Mouse (Mus musculus): ENCODE results near the gene Slc39a7.
A peak's percentile ranks its signal among the peaks of the same experiment; 100 is the strongest.
"Not testable (repeated sequence)": the region's sequence is repeated elsewhere in the genome, so short reads cannot be mapped to it uniquely, and the experiment has no call there.

Slc39a7 gene

DNA sequence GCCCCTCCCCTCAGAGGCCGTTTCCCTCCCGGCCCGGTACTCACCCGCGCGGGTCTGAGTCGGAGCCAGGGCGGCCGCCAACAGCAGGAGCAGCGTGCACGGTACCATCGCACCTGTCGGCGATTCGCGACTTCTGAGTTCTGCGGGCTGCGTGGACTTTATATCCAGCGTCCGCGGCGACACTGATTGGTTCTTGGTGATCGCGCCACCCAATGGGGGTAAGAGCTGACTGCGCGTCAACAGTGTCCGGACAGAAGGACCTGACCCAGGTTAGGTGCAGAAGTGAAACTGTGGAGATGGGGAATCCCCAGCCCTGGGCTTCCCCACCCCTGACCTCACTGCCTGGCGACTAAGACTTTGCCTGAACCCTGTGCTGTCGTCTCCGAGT, 31.3 kb downstream of the Slc39a7 start, which contains the start of gene H2-K1:
Gene H2-K1 (minus strand): TSS at position 198 of the 388 bp plus-strand sequence.
- peak; percentile 68 for DNase-seq (ENCODE audit: extremely low read depth, low read depth, low spot score)

DNA sequence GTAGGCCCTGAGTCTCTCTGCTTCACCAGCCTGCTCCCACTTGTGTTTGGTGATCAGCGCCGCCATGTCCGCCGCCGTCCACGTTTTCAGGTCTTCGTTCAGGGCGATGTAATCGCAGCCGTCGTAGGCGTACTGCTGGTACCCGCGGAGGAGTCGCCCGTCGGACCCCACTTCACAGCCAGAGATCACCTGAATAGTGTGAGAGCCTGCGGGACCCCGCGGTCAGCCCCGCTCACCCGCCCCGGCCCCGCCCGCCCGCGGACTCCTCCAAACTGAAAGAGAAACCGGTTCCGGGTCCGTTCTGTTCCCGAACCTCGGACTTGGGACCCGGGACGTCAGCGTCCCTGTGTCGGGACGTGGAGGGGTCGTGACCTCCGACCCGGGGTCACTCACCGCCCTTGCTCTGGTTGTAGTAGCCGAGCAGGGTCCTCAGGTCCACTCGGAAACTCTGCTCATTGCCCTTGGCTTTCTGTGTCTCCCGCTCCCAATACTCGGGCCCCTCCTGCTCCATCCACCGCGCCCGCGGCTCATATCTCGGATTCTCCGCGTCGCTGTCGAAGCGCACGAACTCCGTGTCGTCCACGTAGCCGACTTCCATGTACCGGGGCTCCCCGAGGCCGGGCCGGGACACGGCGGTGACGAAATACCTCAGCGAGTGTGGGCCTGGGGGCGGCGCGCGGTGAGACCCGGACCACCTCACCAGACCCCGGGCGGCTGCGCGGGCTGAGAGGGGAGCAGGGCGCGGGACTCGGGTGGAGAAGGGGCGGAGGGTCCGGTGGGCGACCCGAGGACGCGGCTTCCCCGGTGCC, 31.9 kb downstream of the Slc39a7 start:
- no peak for DNase-seq (ENCODE audit: extremely low read depth, low read depth, low spot score)

DNA sequence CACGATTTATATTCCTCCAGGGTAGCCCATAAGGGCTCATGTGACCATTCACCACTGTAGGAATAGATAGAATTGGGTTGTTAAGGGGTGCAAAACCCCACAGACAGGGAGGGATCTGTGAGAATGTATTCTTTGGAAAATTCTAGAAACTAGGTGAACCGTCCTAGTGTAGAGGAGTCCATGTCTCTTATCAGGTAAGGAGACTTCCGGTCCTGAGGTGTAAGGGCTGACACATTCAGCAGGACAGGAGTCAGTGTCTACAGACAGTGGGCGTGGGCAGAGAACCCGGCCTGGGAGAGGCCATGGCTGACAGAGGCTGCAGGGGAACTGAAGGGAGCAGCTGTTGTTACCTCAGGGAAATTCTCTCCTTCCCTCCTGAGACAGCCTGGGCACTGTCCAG, 32.8 kb downstream of the Slc39a7 start:
- not testable (repeated sequence) for DNase-seq (ENCODE audit: extremely low read depth, low read depth, low spot score)

DNA sequence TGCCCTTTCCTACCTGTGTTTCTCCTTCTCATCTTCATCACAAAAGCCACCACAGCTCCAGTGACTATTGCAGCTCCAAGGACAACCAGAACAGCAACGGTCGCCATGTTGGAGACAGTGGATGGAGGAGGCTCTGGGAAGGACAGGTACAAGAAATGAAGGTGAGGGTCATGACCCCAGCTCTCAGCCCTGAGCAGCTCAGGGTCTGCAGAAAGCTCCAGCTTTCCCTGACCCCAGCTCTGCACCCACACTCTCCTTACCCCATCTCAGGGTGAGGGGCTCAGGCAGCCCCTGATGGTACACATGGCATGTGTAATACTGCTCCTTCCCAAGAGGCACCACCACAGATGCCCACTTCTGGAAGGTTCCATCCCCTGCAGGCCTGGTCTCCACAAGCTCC, 34.5 kb downstream of the Slc39a7 start:
- DNase-seq (ENCODE audit: extremely low read depth, low read depth, low spot score): not testable (repeated sequence)

DNA sequence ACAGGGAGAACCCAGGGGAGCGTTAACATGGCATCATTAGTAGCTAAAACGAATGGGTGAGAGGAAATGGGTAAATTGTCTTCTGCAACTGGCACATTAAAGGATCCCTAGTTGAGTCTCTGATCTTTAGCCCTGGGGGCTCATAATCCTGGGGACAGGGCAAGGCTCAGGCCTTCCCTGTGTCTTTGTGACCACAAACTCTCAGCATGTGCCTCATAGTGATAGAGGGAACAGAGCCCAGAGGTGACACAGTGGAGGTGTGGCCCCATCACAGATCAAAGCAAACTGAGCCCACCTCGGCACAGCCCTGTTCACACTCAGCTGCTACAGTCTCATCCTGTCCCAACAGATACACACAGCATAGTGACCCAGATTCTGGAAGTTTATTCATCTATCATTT, 35.8 kb downstream of the Slc39a7 start:
- no peak for DNase-seq (ENCODE audit: extremely low read depth, low read depth, low spot score)

DNA sequence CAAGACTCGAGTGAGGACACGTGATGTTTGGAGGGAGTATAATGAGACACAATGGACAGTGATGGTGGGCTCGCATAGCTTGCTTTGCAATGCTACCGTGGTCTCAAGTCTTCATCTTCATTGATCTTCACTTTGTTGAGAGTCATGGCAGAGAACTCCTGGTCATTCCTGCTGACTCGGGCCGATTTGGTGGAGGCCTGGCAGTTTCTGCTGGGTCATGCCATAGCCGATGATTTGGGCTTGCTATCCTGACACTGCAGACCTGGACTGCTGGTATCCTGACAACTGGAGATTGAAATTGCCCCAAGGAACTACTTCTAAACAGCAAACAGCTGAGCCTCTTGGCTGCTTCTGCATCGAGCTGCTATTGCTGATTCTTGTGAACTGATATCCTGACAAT, 36.5 kb downstream of the Slc39a7 start:
- no peak for DNase-seq (ENCODE audit: extremely low read depth, low read depth, low spot score)

DNA sequence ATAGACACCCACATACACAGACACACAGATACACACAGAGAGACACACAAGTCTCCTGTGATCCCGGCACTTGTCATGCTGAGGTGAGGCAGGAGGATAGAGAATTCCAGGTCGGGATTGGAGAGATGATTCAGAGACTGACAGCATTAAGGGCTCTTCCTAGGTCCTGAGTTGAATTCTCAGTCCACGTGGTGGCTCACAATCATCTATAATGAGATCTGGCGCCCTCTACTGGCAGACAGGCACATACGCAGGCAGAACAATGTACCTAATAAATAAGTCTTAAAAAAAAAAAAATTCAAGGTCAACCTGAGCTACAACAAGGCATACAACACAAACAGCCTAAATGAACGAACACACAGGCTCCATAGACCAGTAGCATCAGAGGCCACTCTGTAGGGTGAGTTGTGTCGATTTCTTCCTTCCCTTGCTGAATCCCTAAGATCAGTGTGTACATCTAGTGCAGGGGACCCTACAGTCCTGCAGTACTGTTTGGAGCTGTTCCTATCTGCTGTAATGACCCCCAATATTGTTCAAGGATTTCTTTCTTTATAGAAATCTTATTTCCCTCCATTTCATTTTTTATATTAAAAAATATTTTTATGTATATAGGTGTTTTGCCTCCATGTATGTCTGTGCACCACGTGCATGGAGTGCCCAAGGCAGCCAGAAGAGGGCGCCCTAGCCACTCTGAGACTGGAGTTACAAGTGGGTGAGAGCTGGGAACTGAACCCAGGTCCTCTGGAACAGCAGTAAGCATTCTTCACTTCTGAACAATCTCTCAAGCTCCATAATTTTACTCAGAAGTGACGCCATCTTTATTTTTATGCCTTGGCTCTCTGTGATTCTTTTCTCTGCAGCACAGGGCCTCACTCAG, 39.5 kb downstream of the Slc39a7 start:
- no peak for DNase-seq (ENCODE audit: extremely low read depth, low read depth, low spot score)

DNA sequence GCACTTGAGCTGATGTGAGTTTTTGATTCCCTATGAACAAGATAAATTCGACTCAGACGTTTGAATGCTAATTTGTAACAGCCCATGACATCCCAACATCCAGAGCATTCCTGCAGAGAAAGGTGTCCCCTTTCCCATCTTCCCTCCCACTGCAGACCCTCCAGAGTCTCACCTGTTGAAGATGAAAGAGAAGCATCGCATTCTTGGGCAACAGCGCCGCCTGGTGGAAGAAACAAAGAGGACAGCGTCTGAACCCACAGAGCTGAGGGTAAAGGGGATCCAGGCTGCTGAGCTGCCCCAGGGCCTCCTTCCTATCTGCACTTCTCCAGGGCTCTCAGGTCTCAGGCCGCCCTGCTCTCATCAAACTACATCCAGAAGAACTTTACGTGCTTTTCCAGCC, 49.3 kb downstream of the Slc39a7 start:
- DNase-seq (ENCODE audit: extremely low read depth, low read depth, low spot score): not testable (repeated sequence)

DNA sequence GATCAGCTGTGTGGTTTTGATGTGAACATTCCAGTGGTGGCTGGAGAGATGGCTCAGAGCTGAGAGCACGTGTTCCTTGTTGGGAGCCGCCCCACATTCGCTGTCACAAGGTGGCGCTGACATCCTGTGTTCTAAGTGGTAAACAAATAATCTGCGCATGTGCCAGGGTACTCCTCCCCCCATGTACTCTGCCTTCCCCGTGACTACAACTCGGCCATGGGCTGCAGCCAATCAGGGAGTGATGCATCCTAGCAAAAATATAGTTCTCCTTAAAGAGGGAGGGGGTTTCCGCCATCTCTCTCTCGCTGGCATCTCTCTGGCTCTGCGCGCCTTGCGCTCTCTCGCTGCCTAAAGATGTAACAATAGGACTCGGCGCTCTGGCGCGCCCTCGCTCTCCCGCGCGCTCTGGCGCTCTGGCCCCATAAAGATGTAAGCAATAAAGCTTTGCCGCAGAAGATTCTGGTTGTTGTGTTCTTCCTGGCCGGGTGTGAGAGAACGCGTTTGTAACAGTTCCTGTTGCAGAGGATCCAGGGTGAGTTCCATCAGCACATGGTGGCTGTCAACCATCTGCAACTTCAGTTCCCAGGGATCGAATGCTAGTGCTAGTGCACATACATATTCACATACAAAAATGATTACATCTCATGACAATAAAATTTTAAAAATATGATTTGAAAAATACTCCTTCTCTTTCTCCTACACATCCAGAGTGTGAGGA, 50.1 kb downstream of the Slc39a7 start:
- peak; percentile 36 for DNase-seq (ENCODE audit: extremely low read depth, low read depth, low spot score)

DNA sequence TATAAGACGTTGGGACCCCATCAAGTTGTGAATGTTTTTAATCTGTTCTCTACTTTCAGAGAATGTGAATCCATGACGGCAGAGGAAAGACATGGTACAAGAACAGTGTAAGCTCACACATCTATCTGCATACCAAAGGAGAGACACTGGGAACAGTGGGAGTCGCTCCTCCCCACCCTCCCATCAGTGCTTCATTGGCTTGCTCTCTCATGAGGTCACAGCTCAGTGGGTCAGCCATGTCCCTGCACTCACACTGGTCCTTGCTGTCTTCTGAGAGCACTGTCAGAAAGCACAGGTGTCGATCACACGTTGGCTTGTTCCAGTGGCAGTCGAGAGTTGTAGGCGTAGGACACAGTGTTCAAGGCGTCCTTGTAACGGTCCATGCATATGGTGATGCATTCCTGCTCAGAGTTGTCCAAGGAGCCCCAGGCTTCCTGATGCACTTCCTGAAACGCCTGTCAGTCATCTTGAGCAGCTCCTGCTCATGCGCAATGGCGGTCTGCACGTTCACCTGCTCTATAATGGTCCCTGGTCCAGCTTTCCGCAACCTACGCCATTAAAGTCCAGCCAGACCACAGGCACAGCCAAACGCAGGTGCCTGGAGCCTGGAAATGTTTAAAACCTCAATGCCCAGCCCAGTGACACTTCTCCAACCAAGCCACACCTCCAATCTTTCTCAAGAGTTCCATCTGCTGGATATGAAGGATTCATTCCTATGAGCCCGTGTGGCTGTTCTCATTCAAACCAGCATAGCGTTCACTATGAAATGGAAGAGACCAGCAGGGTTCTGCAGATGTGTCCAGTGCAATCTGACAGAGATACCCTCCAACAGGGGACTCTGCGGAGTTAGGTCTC, 51.1 kb downstream of the Slc39a7 start:
- no peak for DNase-seq (ENCODE audit: extremely low read depth, low read depth, low spot score)

DNA sequence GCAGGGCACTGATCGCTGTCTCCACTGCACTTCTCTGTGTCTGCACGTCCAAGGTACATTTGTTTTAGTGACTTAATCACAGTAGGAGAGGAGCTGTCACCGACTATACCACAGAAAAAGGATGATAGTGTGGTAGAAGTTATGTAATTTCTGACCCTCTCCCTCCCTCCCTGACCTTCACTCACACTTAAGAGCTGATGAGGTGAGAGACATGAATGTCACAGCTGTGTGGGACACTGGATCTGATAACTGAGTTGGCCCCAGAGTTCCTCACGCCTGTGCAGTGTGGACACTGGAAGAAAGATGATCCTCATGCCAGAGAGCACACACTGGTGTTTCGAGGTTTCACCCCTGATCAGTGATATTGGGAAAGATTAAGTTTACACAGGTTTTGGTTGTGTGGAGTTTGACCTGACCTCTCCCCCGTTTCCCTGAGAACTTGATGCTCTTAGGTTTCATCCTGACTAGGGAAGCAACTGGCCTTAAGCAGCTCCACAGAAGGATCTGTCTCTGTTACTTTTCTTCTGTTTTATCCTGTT, 51.9 kb downstream of the Slc39a7 start:
- no peak for DNase-seq (ENCODE audit: extremely low read depth, low read depth, low spot score)

DNA sequence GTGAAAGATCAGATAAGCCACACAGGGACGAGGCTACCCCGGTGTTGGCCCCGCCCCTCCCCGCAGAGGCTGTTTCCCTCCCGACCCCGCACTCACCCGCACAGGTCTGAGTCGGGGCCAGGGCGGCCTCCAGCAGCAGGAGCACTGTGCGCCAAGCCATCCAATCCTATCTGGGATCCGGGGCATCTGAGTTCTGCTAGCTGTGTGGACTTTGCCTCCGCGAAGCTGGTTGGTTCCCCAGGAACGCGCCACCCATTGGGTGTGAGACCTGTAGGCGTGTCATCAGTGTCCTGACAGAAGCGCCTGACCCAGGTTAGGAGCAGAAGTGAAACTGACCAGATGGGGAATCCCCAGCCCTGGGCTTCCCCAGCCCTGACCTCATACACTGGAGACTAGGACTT, 52.9 kb downstream of the Slc39a7 start:
- no peak for DNase-seq (ENCODE audit: extremely low read depth, low read depth, low spot score)

Data from fat pad, adult 2 months (tissue).